Mouse (Mus musculus): ENCODE results near the gene Pet117.
A peak's percentile ranks its signal among the peaks of the same experiment; 100 is the strongest.
"Not testable (repeated sequence)": the region's sequence is repeated elsewhere in the genome, so short reads cannot be mapped to it uniquely, and the experiment has no call there.

Pet117 gene

DNA sequence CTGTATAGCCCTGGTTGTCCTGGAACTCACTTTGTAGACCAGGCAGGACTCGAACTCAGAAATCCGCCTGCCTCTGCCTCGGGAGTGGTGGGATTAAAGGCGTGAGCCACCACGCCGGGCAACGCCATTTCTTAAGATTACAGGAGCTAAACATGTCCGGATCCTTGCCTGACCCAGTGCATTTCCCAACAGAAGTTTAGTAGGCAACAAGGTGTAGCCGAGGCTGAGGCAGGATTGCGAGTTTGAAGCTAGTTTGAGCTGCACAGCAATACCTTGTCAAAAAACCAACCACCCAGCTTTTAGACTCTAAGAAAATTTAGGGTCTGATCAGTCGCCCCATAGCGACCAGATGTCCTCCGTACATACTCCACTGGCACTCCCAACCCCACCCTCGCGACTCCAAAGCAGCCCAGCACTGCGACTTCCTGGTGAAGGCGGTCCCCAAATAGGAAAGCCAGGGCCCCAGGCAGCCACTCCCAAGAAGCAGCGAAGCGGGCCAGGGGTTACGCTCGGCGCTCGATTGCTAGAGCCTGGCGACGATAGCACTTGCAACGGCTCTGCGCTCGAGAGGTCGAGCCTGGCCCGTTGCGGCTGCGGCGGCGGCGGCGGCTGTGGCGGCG, at the start of gene Pet117, which contains the start of gene Kat14:
TSS of gene Pet117 (plus strand) at position 597 of the 620 bp plus-strand sequence.
TSS of gene Kat14 (plus strand) at position 584 of the 620 bp plus-strand sequence.
- DNase-seq (ENCODE audit: low spot score), result peak; percentile 93

- no peak for DNase-seq (ENCODE audit: low spot score)
Observed at GRCm38 (mm10) chr2:144324218-144324617, 44.6 kb upstream of the Pet117 start.

GRCm38 (mm10) chr2:144329451-144329850, 39.3 kb upstream of the Pet117 start:
- no peak for DNase-seq (ENCODE audit: low spot score)

DNA sequence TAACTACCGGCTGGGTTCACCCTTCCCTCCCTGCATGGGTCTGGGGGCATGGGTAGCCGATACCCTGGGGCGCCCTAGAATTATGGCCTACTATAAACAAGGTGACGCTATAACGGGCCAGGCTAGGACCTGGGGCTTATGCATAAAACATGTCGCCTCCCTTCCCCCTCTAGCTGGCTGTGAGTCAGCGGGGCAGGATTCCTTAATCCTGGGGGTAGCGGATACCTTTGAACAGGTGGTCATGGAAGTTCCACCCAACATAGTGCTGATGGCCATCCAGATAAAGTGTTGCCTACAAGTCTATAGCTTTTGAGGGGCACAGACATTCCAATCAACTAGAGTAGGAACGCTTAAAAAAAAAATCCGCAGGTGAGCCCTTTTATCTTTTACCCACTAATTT, 38.9 kb upstream of the Pet117 start:
- DNase-seq (ENCODE audit: low spot score), result no peak

DNA sequence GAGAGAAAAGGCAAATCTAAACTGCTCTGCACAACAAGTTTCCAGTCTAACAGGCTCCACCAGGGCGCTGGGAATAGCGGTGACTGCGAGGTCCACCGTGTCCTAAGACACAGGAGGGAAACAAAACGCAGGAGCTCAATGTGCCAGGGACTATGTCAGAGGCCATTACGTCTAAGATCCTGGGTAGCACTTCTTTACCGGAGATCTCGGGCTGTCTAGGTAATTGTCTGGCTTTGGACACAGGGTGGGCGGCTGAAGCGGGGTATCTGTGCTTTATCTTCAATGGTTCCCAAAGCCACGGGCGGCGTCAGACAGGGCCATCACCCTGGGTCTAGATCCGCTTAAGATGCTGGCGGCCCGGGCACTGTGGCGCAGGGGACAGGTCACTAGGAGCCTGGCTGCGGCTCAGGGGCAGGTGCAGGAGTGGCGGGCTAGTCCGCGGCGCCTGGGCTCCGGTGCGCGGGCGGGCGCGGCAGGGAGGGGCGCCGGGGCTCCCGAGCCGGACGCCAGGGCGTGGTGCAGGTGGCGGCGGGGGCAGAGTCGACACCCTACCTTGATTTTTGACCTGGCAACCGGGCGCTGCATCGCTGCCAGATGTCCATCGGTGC, 38.3 kb upstream of the Pet117 start:
- no peak for DNase-seq (ENCODE audit: low spot score)

DNA sequence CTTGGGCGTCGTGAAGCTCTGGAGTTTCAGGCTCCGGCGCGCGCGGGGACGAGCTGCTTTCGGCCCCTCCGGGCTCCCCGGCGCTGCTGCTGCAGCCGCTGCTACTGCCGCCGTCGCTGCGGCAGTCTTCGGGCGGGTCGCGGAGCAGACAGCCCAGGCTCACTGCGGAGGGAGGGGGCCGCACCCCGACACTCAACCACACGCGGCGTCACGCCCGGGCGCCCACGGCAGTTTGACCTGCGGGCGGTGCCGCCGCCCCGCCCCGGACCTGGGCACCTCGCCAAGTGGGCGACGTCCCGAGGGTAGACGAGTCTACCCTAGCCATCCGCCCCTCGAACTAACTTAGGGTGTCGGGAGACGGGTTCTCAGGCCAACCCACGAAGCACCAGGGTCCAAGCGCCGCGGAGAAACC, 37.8 kb upstream of the Pet117 start:
- no peak for DNase-seq (ENCODE audit: low spot score)

GRCm38 (mm10) chr2:144331401-144332302, 37.1 kb upstream of the Pet117 start, which contains the start of gene Ovol2:
Ovol2 (minus strand) TSS chr2:144332146.
- DNase-seq (ENCODE audit: low spot score), result no peak

- no peak for DNase-seq (ENCODE audit: low spot score)
Observed at GRCm38 (mm10) chr2:144332486-144332885, 36.3 kb upstream of the Pet117 start.

DNA sequence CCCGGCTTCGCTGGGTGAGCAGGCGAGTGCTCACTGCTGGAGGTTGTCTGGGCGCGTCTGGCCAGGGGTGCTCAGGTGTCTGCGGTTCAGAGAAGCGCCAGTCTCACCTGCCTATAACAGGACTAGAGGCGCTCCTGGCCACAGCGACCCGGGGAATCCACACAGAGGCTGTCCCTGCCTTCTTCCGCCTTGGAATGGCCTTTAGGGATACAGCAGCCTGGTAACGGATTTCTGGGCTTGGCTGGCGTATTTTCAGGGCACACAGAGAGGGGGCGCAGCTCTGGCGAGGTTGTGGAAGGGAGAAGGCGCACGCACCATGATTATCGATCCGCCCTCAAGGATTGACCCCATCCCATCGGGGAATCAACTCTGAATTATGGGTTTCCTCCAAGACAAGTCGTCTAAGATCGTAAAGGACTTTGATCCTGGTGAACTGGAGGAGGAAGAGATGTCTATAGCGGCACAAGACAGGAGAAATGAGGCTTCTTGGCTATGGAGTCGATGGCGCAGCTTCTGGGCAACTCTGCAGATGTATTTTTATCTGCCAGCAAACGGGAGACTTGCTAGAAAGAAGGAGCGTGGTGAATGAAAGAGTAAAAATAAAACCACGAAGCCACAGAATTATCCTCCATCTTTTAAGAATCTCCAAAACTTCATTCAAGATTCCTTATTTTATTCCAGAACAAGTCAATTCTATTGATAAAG, 35.5 kb upstream of the Pet117 start:
- no peak for DNase-seq (ENCODE audit: low spot score)

GRCm38 (mm10) chr2:144337230-144337629, 31.6 kb upstream of the Pet117 start:
- DNase-seq (ENCODE audit: low spot score), result no peak

DNA sequence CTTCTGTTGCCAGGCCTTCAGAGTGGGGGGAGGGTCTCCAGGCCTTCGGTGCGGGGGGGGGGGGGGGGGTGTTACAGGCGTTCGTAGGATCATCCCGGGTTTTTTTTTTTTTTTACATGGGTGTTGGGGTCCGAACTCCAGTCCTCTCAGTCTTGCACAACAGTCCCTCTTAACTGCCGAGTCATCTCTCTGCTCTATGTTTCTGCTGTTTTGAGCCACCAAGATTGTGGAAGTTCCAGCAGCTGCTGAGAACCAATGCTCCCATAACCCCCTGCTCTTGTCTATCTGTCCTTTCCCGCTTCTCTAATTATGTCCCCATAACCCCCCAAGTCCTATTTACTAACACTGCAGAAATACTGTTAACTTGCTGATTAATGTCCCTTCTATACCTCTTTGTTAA, 31.1 kb upstream of the Pet117 start:
- DNase-seq (ENCODE audit: low spot score), result no peak

DNA sequence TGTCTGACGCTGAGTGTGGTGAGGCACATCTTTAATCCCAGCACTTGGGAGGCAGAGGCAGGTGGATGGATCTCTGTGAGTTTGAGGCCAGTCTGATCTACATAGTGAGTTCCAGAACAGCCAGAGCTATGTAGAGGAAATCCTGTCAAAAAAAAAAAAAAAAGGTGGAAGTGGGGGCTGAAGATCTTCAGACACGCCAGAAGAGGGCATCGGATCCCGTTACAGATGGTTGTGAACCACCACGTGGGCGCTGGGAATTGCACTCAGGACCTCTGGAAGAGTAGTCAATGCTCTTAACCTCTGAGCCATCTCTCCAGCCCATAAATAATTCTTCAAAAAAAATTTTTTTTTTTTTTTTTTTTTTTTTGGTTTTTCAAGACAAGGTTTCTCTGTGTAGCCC, 30.6 kb upstream of the Pet117 start:
- DNase-seq (ENCODE audit: low spot score), result not testable (repeated sequence)

DNA sequence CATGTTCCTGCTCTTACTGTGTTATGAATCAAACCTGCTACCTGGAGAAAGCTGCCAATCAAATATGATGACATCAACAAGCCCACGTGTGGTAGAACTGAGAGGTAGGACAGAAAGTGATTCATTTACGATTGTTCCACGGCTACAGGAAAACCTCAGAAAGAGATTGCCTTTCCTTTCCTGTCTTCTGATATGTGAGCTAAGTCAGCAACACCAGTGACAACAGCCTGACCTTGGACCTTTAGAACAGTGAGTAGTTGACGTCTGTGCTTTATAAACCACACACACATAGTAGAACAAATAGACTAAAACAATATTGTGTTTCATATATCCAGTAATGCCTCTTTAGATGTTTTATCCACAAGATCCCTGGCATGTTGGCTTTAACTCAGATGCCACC, 25.6 kb upstream of the Pet117 start:
- DNase-seq (ENCODE audit: low spot score), result no peak

DNA sequence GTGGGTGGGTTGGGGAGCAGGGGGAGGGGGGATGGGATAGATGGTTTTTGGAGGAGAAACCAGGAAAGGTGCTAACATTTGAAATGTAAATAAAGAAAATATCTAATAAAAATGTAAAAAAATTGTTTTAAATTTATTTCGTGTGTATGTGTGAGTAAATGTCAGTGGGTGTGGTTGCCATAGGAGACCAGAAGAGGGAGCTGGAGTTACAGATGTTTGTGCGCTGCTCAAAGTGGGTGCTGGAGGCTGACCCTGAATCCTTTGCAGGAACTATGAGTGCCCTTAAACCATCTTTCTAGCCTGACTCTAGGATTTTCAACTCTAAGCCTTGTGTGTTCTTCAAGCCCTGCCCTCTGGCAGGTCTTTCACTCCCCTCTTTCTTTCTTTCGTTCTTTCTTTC, 20.3 kb upstream of the Pet117 start:
- DNase-seq (ENCODE audit: low spot score), result peak; percentile 15

DNA sequence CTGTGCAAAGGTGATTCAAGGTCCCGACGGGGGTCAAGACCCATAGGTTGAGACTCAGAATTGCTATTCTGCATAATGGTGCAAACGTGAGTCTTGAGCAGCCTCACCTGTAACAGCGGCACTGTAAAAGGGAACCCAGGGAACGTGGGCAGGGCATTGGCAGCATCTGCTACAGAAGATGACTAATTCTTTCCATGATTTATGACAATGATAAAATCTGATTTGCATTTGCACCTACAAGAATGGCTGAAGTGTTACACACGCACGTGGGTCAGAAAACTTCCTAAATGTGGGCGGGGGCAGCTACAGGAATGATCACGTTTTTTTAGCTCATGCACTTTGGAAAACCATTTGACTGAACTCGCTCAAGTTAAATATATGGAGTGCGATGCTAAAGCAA, 16.0 kb upstream of the Pet117 start:
- no peak for DNase-seq (ENCODE audit: low spot score)

- peak; percentile 63 for DNase-seq (ENCODE audit: low spot score)
Observed at GRCm38 (mm10) chr2:144369020-144369421, 225 bp downstream of the Pet117 start.

DNA sequence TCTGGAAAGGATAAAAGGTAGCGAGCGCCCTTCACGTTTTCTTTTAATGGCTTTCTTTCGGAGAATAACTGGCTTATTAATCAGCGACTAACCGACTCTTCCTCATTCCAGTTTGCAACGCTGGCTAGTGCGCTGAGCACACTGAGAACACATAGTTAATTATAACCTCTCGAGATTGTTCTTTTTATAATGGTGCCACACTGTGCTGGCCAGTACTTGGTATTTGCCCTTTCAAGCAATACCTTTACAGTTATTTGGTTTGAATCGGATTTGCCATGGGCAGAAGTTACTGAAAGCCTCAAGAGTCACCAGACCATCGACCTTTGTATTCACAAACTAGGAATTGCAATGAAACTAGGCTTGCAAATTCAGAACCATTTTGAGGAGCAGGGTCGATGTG, 715 bp downstream of the Pet117 start:
- DNase-seq (ENCODE audit: low spot score), result no peak

DNA sequence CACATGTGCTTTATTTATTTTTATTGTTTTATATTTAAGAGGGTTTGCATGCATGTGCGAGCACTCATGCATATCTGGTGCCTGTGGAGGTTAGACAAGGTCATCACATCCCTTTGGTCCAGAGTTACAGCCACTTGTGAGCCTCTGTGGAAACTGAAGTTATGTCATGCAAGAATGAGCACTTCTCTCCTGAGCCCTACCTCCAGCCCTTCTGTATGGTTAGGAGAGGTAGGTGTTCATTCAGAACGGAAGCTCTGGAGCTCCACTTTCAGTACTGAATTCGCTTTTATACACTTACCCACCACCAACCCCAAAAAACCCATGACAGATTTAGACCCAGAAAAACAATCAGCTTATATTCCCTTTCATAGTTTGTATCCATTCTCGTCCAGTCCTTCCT, 2.8 kb downstream of the Pet117 start:
- no peak for DNase-seq (ENCODE audit: low spot score)

GRCm38 (mm10) chr2:144373063-144373462, 4.3 kb downstream of the Pet117 start:
- no peak for DNase-seq (ENCODE audit: low spot score)

DNA sequence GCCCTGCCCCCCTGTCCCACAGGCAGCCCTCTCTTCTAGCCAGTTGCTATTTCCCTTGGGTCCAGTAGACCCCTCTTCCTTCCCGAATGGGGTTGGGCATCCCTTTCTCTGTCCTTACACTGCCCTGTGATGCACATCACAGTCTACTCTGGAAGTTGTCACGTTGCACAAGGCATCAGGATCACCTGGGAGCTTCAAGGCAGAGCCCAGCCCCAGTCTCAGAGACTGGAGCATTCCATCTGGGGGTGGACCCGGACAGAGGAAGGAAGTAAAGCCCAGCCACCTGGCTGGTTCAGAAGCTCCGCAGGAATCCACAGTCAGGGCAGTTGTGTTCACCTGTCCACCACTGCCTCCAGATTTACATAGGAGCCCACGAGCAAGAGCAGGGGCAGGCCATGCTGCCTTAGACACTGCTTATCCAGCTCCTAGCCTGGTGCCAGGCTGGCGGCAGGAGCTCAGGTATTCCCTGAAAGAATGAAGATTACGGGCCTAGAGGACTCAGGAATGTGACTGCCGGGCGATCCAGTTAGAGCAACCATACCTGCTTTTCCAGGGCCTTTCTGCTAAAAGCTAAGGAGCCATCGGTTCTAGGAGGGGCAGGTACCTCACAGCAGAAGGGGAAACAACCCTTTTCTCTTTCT, 6.4 kb downstream of the Pet117 start:
- no peak for DNase-seq (ENCODE audit: low spot score)

- DNase-seq (ENCODE audit: low spot score), result no peak
Observed at GRCm38 (mm10) chr2:144381293-144381692, 12.5 kb downstream of the Pet117 start.

DNA sequence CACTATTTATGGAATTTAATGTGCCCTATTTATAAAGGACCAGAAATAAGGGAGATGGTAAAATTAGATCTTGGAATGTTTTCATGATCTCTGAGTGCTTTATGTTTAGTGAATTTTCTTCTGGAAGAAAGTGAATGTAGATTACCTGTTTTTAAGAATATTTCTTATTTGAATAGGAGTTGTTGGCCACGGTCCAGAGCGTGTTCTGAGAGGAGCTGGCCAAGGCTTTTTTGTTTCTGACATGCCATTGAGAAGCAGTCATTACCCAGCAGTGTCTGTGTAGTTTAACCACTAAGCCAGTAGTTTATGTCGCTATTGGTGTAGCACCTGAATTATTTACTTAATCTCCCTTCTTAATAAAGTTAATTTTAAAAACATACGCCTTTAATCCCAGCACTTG, 12.9 kb downstream of the Pet117 start:
- DNase-seq (ENCODE audit: low spot score), result no peak
